ENCODE assay signal across 17 mouse cellular contexts in genomic region chr9:44075996-44076763, GRCm38 (mm10). TPM values are rescaled to one million over a fixed set of nuclear protein-coding genes. Genes with fewer than 3 reads are reported as not detected.
A peak's percentile ranks its signal among the peaks of the same experiment; 100 is the strongest.
DNase-seq lines count a peak whose midpoint lies in the region; ATAC-seq lines count a peak whose summit lies in the region.
"Had no signal": no experiment of that assay in that cellular context is flagged by ENCODE, and none has a peak within 500 bp of the region (broad histone marks: within the 10 kb centered on the region; RNA-seq: fewer than 3 reads in every experiment).

No protein-coding gene starts in this region.

- H3K4me1 ChIP-seq in kidney, embryonic 16.5 days (ENCODE audit: insufficient read depth, low read length): peaks cover 60% of the 10 kb centered on the region

- H3K27me3 ChIP-seq in kidney, embryonic 16.5 days (ENCODE audit: insufficient read depth, low read length): no peaks in the 10 kb centered on the region
- H3K27me3 ChIP-seq: intestine, embryonic 15.5 days; lung, embryonic 15.5 days; neural tube, embryonic 13.5 days had no signal

- H3K36me3 ChIP-seq in kidney, embryonic 16.5 days (ENCODE audit: insufficient read depth, low read length): no peaks in the 10 kb centered on the region
- H3K36me3 ChIP-seq: embryonic facial prominence, embryonic 12.5 days; intestine, embryonic 15.5 days; liver, embryonic 12.5 days; lung, embryonic 15.5 days; neural tube, embryonic 13.5 days had no signal

- H3K9me3 ChIP-seq in kidney, embryonic 16.5 days (ENCODE audit: low read length): no peaks in the 10 kb centered on the region
- H3K9me3 ChIP-seq: embryonic facial prominence, embryonic 12.5 days; intestine, embryonic 15.5 days; liver, embryonic 12.5 days; lung, embryonic 15.5 days; neural tube, embryonic 13.5 days had no signal

- intact Hi-C loops in heart, postnatal 25 days (cut with DNase I): no loop called here

- H3K4me3 ChIP-seq in kidney, embryonic 16.5 days (ENCODE audit: low read length): no peak overlapping the region
- H3K4me3 ChIP-seq: embryonic facial prominence, embryonic 12.5 days; intestine, embryonic 15.5 days; liver, embryonic 12.5 days; lung, embryonic 15.5 days; neural tube, embryonic 13.5 days had no signal

- WGBS in kidney, embryonic 16.5 days: 64% methylated on average over 16 of the region's 16 CpGs

- DNase-seq in heart, adult 11 months: peak; percentile 92
- DNase-seq in heart, postnatal 25 days (ENCODE audit: low spot score): no peak
- peak; percentile 43 to 53 for DNase-seq in kidney, adult 8-10 months
- DNase-seq in kidney, postnatal 4 days: no peak
- no peak for DNase-seq in adrenal gland, adult 8-10 months
- no peak for DNase-seq in left cerebral cortex, adult 9 months (ENCODE audit: low spot score in 2 of 2)
- DNase-seq: right cerebral cortex, postnatal 4 days had no signal

- 0 out of 2 replicates have a peak overlapping the region, but pooled peaks have one; percentile 12 for H3K4me2 ChIP-seq in kidney, embryonic 16.5 days (replicated peaks; ENCODE audit: low read depth, low read length)
- H3K4me2 ChIP-seq: embryonic facial prominence, embryonic 12.5 days; intestine, embryonic 15.5 days; liver, embryonic 12.5 days; lung, embryonic 15.5 days; neural tube, embryonic 13.5 days had no signal

- H3K27ac ChIP-seq in kidney, embryonic 16.5 days (ENCODE audit: low read length): peak overlapping the region; percentile 47
- H3K27ac ChIP-seq: embryonic facial prominence, embryonic 12.5 days; intestine, embryonic 15.5 days; liver, embryonic 12.5 days; lung, embryonic 15.5 days; neural tube, embryonic 13.5 days had no signal

- ATAC-seq in kidney, embryonic 16.5 days (ENCODE audit: low FRiP score, low TSS enrichment): no peak
- ATAC-seq: forebrain, postnatal 0 days; intestine, embryonic 15.5 days; liver, embryonic 12.5 days had no signal

- no peak overlapping the region for H3K9ac ChIP-seq in kidney, embryonic 16.5 days (replicated peaks; ENCODE audit: low read length)
- H3K9ac ChIP-seq: embryonic facial prominence, embryonic 12.5 days; forebrain, postnatal 0 days; intestine, embryonic 15.5 days; liver, embryonic 12.5 days; lung, embryonic 15.5 days; neural tube, embryonic 13.5 days had no signal

RNA-seq across cellular contexts. Expression of gene Usp2, which starts 9.4 kb away (rescaled TPM):
- total RNA-seq in heart, postnatal 25 days (2021): 100 to 1,000 TPM in 1 of 2 experiments, 10 to 100 TPM in 1; 77.7 to 191 TPM
- 53.9 and 57.7 TPM in 2 replicates for polyA plus RNA-seq in kidney, embryonic 16.5 days (2015; fragmentation: Nextera tagmentation; extraction: Ambion mirVana)
- total RNA-seq in adrenal gland, adult 8-10 months (2022): 10 to 100 TPM; 39.1 to 77.6 (median 51.7) TPM

RNA-seq across cellular contexts. Expression of gene Mfrp, which starts 25.3 kb away (rescaled TPM):
- not detected for total RNA-seq in heart, postnatal 25 days (2021)
- polyA plus RNA-seq in kidney, embryonic 16.5 days (2015; fragmentation: Nextera tagmentation; extraction: Ambion mirVana): 0.10 and 0.25 TPM in 2 replicates
- total RNA-seq in adrenal gland, adult 8-10 months (2022): under 1 TPM in 2 of 4 experiments, not detected in 2; 0.10 to 0.31 TPM
- total RNA-seq: common myeloid progenitor, adult 5-6 weeks; MEL had no signal
- polyA plus RNA-seq: liver, embryonic 12.5 days; neural tube, embryonic 13.5 days had no signal

RNA-seq across cellular contexts. Expression of gene C1qtnf5, which starts 30.9 kb away (rescaled TPM):
- total RNA-seq in heart, postnatal 25 days (2021): 10 to 100 TPM in 1 of 2 experiments, 1 to 10 TPM in 1; 9.7 to 10.9 TPM
- polyA plus RNA-seq in kidney, embryonic 16.5 days (2015; fragmentation: Nextera tagmentation; extraction: Ambion mirVana): 4.7 and 5.7 TPM in 2 replicates
- total RNA-seq in adrenal gland, adult 8-10 months (2022): 10 to 100 TPM; 13.7 to 22.0 (median 18.7) TPM
- total RNA-seq: common myeloid progenitor, adult 5-6 weeks had no signal

RNA-seq across cellular contexts. Expression of gene Thy1, which starts 33.0 kb away (rescaled TPM):
- 10 to 100 TPM; 13.9 to 22.2 TPM for total RNA-seq in heart, postnatal 25 days (2021)
- 7.7 and 10.5 TPM in 2 replicates for polyA plus RNA-seq in kidney, embryonic 16.5 days (2015; fragmentation: Nextera tagmentation; extraction: Ambion mirVana)
- total RNA-seq in adrenal gland, adult 8-10 months (2022): 10 to 100 TPM; 46.5 to 54.9 (median 48.0) TPM

RNA-seq across cellular contexts. Expression of gene Gm49380, which starts 37.1 kb away (rescaled TPM):
- total RNA-seq in heart, postnatal 25 days (2021): under 1 TPM in 1 of 2 experiments, not detected in 1; 0.11 TPM
- 0.22 and 0.25 TPM in 2 replicates for polyA plus RNA-seq in kidney, embryonic 16.5 days (2015; fragmentation: Nextera tagmentation; extraction: Ambion mirVana)
- 1 to 10 TPM in 1 of 4 experiments, under 1 TPM in 3; 0.20 to 1.1 (median 0.93) TPM for total RNA-seq in adrenal gland, adult 8-10 months (2022)
- total RNA-seq: common myeloid progenitor, adult 5-6 weeks; MEL had no signal
- polyA plus RNA-seq: forebrain, postnatal 0 days; liver, embryonic 12.5 days; thymus, adult 2 months had no signal

Comparison
In these comparisons a context has a peak if more than half of its experiments do, and no peak if none do; other contexts are left out.
1. DNase-seq: peak in heart, adult 11 months (single experiment) and kidney, adult 8-10 months (2 of 2); none in heart, postnatal 25 days (single experiment), kidney, postnatal 4 days (0 of 2), adrenal gland, adult 8-10 months (single experiment) and left cerebral cortex, adult 9 months (0 of 2).